Mouse (Mus musculus): ENCODE results near the gene Gon7. TPM values are rescaled to one million over a fixed set of nuclear protein-coding genes. Genes with fewer than 3 reads are reported as not detected.

Gon7 gene
- polyA plus RNA-seq, 1 experiment from 2014 or later: 15.1 TPM

GRCm38 (mm10) chr12:102722966-102723365 is 34.6 kb downstream of the Gon7 start:
- Histone ChIP-seq H3K4me3 (ENCODE audit: low read depth, low read length) (no peak overlapping the region), H3K4me1 (ENCODE audit: insufficient read depth, low read depth, low read length) (no peaks in the 10 kb centered on the region), H3K36me3 (ENCODE audit: insufficient read depth, low read length) (no peaks in the 10 kb centered on the region), H3K4me2 (replicated peaks; ENCODE audit: low read depth, low read length) (no peak overlapping the region), H3K27ac (ENCODE audit: low read length) (no peak overlapping the region), H3K9ac (replicated peaks; ENCODE audit: low read depth) (no peak overlapping the region), H3K9me3 (ENCODE audit: low read length) (no peaks in the 10 kb centered on the region), H3K27me3 (replicated peaks; ENCODE audit: insufficient read depth, low read length) (no peaks in the 10 kb centered on the region)
- TF ChIP-seq EP300 (IDR thresholded peaks at IDR 0.05): no peak
- TF ChIP-seq CTCF (IDR thresholded peaks at IDR 0.05): no peak
- no peak for DNase-seq (ENCODE audit: low spot score)
- 68% methylated on average over 8 of the region's 8 CpGs for WGBS
- no peak for ATAC-seq

- TF ChIP-seq EP300 (IDR thresholded peaks at IDR 0.05): no peak
- no peak for TF ChIP-seq CTCF (IDR thresholded peaks at IDR 0.05)
- Histone ChIP-seq H3K27ac (ENCODE audit: low read length) (no peak overlapping the region), H3K9me3 (ENCODE audit: low read length) (no peaks in the 10 kb centered on the region), H3K36me3 (ENCODE audit: insufficient read depth, low read length) (no peaks in the 10 kb centered on the region), H3K4me2 (replicated peaks; ENCODE audit: low read depth, low read length) (no peak overlapping the region), H3K4me1 (ENCODE audit: insufficient read depth, low read depth, low read length) (no peaks in the 10 kb centered on the region), H3K27me3 (replicated peaks; ENCODE audit: insufficient read depth, low read length) (no peaks in the 10 kb centered on the region), H3K4me3 (ENCODE audit: low read depth, low read length) (no peak overlapping the region), H3K9ac (replicated peaks; ENCODE audit: low read depth) (no peak overlapping the region)
- DNase-seq (ENCODE audit: low spot score) (no peak), ATAC-seq (no peak)
- WGBS: 63% methylated on average over 11 of the region's 11 CpGs
Measured at GRCm38 (mm10) chr12:102722451-102722850, 35.2 kb downstream of the Gon7 start.

DNA sequence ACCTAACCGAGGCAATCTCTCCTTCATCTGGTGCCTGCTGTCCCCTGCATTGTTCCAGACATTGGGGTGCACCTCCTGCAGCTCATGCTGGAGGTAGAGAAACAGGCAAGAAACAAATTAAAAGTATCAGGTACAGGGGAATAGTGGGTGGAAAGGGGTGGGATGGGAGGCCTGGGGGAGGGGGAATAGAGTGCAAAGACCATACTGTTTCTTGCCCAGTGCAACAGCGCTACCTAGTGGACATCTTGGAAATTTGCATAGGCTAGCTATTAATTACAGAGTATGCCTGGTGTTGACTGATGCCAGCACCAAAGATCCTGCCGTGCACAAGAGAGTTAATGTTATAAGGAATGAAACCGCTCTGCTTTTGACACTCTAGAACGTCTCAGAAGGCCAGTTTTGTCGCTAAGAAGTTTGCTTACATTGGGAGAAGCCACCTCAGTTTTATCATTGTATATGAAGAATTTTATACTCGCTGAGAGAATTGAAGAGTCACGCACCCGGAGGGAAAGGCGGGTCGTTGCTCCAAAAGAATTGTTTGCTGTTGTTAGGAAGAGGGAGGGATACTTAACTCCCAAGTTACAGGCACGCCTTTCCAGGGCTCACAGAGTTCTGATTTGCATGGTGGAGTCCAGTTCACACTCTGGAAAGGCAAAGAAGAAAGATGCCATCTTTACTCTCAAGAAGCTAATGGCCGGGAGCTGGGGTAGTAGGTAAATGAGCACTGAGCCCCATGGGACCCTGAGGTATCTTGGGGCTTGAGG is 37.9 kb downstream of the Gon7 start:
- DNase-seq (ENCODE audit: low spot score) (peak; percentile 78), ATAC-seq (peak; percentile 72)
- WGBS: 21% methylated on average over 13 of the region's 13 CpGs
- H3K36me3 ChIP-seq (ENCODE audit: insufficient read depth, low read length): no peaks in the 10 kb centered on the region
- no peaks in the 10 kb centered on the region for H3K9me3 ChIP-seq (ENCODE audit: low read length)
- H3K9ac ChIP-seq (replicated peaks; ENCODE audit: low read depth): no peak overlapping the region
- TF ChIP-seq EP300 (IDR thresholded peaks at IDR 0.05) (no peak), CTCF (IDR thresholded peaks at IDR 0.05) (peak; percentile 86)
- H3K27me3 ChIP-seq (replicated peaks; ENCODE audit: insufficient read depth, low read length): no peaks in the 10 kb centered on the region
- H3K4me3 ChIP-seq (ENCODE audit: low read depth, low read length): no peak overlapping the region
- no peak overlapping the region for H3K27ac ChIP-seq (ENCODE audit: low read length)
- H3K4me1 ChIP-seq (ENCODE audit: insufficient read depth, low read depth, low read length): no peaks in the 10 kb centered on the region
- H3K4me2 ChIP-seq (replicated peaks; ENCODE audit: low read depth, low read length): no peak overlapping the region

GRCm38 (mm10) chr12:102714654-102715395 is 42.8 kb downstream of the Gon7 start:
- no peak overlapping the region for H3K4me3 ChIP-seq (ENCODE audit: low read depth, low read length)
- WGBS: 68% methylated on average over 10 of the region's 10 CpGs
- no peak for ATAC-seq

GRCm38 (mm10) chr12:102714116-102714515 is 43.5 kb downstream of the Gon7 start:
- no peaks in the 10 kb centered on the region for H3K36me3 ChIP-seq (ENCODE audit: insufficient read depth, low read length)
- no peak overlapping the region for H3K4me3 ChIP-seq (ENCODE audit: low read depth, low read length)
- TF ChIP-seq CTCF (IDR thresholded peaks at IDR 0.05): no peak
- TF ChIP-seq EP300 (IDR thresholded peaks at IDR 0.05): no peak
- H3K9me3 ChIP-seq (ENCODE audit: low read length): no peaks in the 10 kb centered on the region
- no peak overlapping the region for H3K9ac ChIP-seq (replicated peaks; ENCODE audit: low read depth)
- no peak for ATAC-seq
- H3K27ac ChIP-seq (ENCODE audit: low read length): no peak overlapping the region
- no peaks in the 10 kb centered on the region for H3K4me1 ChIP-seq (ENCODE audit: insufficient read depth, low read depth, low read length)
- no peak for DNase-seq (ENCODE audit: low spot score)
- H3K27me3 ChIP-seq (replicated peaks; ENCODE audit: insufficient read depth, low read length): no peaks in the 10 kb centered on the region
- 63% methylated on average over 2 of the region's 2 CpGs for WGBS
- H3K4me2 ChIP-seq (replicated peaks; ENCODE audit: low read depth, low read length): no peak overlapping the region

More at GRCm38 (mm10) chr12:102714654-102715395, 42.8 kb downstream of the Gon7 start:
- no peak for DNase-seq (ENCODE audit: low spot score)
- no peak overlapping the region for H3K9ac ChIP-seq (replicated peaks; ENCODE audit: low read depth)
- H3K9me3 ChIP-seq (ENCODE audit: low read length): no peaks in the 10 kb centered on the region
- H3K27me3 ChIP-seq (replicated peaks; ENCODE audit: insufficient read depth, low read length): no peaks in the 10 kb centered on the region
- TF ChIP-seq EP300 (IDR thresholded peaks at IDR 0.05): no peak
- TF ChIP-seq CTCF (IDR thresholded peaks at IDR 0.05): no peak
- no peak overlapping the region for H3K4me2 ChIP-seq (replicated peaks; ENCODE audit: low read depth, low read length)
- H3K4me1 ChIP-seq (ENCODE audit: insufficient read depth, low read depth, low read length): no peaks in the 10 kb centered on the region
- no peaks in the 10 kb centered on the region for H3K36me3 ChIP-seq (ENCODE audit: insufficient read depth, low read length)
- H3K27ac ChIP-seq (ENCODE audit: low read length): no peak overlapping the region

GRCm38 (mm10) chr12:102713153-102713865 is 44.3 kb downstream of the Gon7 start:
- Histone ChIP-seq H3K9me3 (ENCODE audit: low read length) (no peaks in the 10 kb centered on the region), H3K27me3 (replicated peaks; ENCODE audit: insufficient read depth, low read length) (no peaks in the 10 kb centered on the region), H3K9ac (replicated peaks; ENCODE audit: low read depth) (no peak overlapping the region), H3K4me3 (ENCODE audit: low read depth, low read length) (no peak overlapping the region), H3K36me3 (ENCODE audit: insufficient read depth, low read length) (no peaks in the 10 kb centered on the region), H3K4me2 (replicated peaks; ENCODE audit: low read depth, low read length) (no peak overlapping the region), H3K4me1 (ENCODE audit: insufficient read depth, low read depth, low read length) (no peaks in the 10 kb centered on the region), H3K27ac (ENCODE audit: low read length) (no peak overlapping the region)
- ATAC-seq: no peak
- no peak for TF ChIP-seq CTCF (IDR thresholded peaks at IDR 0.05)
- TF ChIP-seq EP300 (IDR thresholded peaks at IDR 0.05): no peak
- 50% methylated on average over 20 of the region's 20 CpGs for whole genome bisulfite sequencing
- no peak for DNase-seq (ENCODE audit: low spot score)

Measured in lung, postnatal 0 days (tissue).